Mouse (Mus musculus) Muller cell, postnatal 12 days (primary cell): Measurements from ENCODE around the gene Gm13088.
"Not testable (repeated sequence)": the region's sequence is repeated elsewhere in the genome, so short reads cannot be mapped to it uniquely, and the experiment has no call there.

Experiments used
- DNase-seq: peaks from one replicate; pipeline ENCODE4 v3.0.0-alpha.2; 2015; ENCODE audit errors: inconsistent ontology term

Gm13088 gene

DNA sequence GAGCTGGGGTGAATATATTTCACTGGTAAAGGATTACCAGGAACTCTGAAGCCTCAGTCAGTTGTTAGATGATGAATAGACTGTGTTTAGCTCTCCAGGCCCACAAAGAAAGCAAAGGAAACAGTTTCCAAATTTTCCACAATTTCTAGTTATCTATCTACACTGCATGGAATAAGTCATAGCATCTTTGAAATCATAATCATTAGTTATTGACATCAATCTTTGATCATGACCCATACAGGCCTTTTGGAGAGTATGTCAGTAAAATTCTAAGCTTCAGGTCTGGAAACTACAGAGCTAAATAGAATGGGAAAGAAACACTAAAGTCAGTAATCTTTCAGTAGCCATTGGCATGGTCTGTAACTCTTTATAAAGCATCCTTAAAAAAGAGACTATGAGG lies at the start of gene Gm13088:
TSS of gene Gm13088 (minus strand) at position 101 of the 400 bp plus-strand sequence.
- not testable (repeated sequence) for DNase-seq

GRCm38 (mm10) chr4:143702611-143703010 lies 45.6 kb upstream of the Gm13088 start, which contains the start of gene Gm13089:
TSS of gene Gm13089 (minus strand) at chr4:143702711.
- DNase-seq, result no peak

DNA sequence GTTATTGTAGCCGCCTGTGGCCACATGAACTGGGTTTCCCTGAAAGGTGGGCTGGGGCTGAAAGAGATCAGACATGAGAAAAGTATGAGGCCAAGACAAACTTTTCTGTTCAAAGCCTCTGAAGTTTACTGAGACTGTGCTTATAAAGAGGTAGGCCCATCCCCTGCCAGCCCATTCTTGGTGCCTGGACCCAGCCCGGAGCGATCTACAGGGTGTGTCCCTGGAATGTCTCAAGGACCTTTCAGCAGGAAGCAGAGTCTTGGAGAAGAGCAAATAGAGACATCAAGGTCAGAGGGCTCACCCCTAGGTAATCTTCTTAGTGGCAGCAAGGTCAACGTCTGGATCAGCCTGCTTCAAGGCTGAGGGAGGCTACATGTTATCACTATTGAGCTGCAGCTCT lies 38.9 kb downstream of the Gm13088 start:
- DNase-seq, result not testable (repeated sequence)

DNA sequence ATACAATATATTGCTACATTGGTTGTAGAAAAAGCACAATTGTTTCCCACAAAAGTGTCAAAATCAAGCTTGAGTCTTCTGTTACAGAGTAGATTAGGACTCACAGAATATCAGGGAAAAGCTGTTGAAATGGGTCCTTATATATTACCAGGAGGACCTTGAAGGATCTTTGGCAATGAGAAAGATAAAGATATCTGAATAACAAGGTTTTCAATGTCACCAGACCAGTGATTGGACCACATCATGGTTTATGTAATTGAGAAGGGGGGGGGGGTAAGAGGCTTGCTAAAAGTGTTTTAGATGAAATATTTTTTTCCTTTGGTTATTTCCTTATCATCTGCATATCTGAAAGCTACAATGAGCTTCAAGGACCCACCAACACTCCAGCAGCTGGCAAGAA lies 42.3 kb downstream of the Gm13088 start, which contains the start of gene Gm13083:
TSS of gene Gm13083 (plus strand) at position 301 of the 400 bp plus-strand sequence.
- not testable (repeated sequence) for DNase-seq

DNA sequence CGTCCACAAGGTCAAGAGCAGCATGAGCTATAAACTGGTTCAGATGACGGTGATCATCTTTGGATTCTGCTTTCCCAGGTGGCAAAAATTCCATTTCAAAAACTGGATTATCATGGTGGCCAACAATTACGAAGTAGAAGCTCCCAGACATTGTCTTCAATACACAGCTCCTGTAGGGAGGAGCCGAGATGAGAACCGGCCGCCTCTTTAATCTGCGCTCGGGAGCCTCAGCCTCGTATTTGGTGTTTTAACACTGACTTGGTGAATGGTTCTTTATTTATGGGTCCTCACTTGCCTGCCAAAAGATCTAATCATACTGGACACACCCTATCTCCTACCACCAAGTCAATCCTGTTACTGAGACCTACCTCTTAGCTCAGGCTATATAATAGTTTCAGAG lies 45.1 kb downstream of the Gm13088 start:
- not testable (repeated sequence) for DNase-seq
